Mouse (Mus musculus) thymus, adult 2 months (tissue): Measurements from ENCODE around the gene Grxcr1. TPM values are rescaled to one million over a fixed set of nuclear protein-coding genes. Genes with fewer than 3 reads are reported as not detected.

Experiments
- DNase-seq: peaks from one replicate; pipeline ENCODE4 v3.0.0; 2021
- H3K27ac ChIP-seq: fragments of 200-500 bp; 2 replicates; pipeline ENCODE4 v1.5.1; 2012; ENCODE audit warnings: low read length, control low read depth; ENCODE audit not compliant: control insufficient read depth, insufficient read depth
- H3K27me3 ChIP-seq: fragments of 200-500 bp; 2 replicates; pipeline ENCODE4 v1.6.1; 2012; ENCODE audit warnings: mild to moderate bottlenecking, low read length, moderate library complexity, mixed read lengths; ENCODE audit not compliant: control insufficient read depth, insufficient read depth
- H3K36me3 ChIP-seq: fragments of 200-500 bp; 2 replicates; pipeline ENCODE4 v1.6.1; 2012; ENCODE audit warnings: mild to moderate bottlenecking, low read length, moderate library complexity; ENCODE audit not compliant: control insufficient read depth, insufficient read depth
- H3K4me1 ChIP-seq: fragments of 200-500 bp; replicated peaks from 2 replicates; pipeline ENCODE4 v1.6.1; 2012; ENCODE audit warnings: low read length; ENCODE audit not compliant: control insufficient read depth, insufficient read depth
- H3K4me3 ChIP-seq: fragments of 200-500 bp; 2 replicates; pipeline ENCODE4 v1.5.1; 2012; ENCODE audit warnings: mild to moderate bottlenecking, low read length, control low read depth, moderate library complexity; ENCODE audit not compliant: control insufficient read depth, insufficient read depth
- CTCF ChIP-seq: fragments of 200-500 bp; IDR thresholded peaks from 2 replicates; pipeline ENCODE4 v1.5.1; 2012; ENCODE audit warnings: mild to moderate bottlenecking, control low read depth, low read length, moderate library complexity, borderline replicate concordance; ENCODE audit not compliant: control insufficient read depth, poor library complexity, insufficient read depth; ENCODE audit errors: extremely low read depth
- POLR2A ChIP-seq: fragments of 200-500 bp; IDR thresholded peaks from 2 replicates; pipeline ENCODE4 v1.6.1; 2012; ENCODE audit warnings: mild to moderate bottlenecking, low read length, control low read depth, moderate library complexity; ENCODE audit not compliant: control insufficient read depth, poor library complexity, insufficient read depth; ENCODE audit errors: extremely low read depth
- WGBS: fragments of 180-500 bp; shearing (Covaris S2); methylation state at CpG from one replicate; pipeline ENCODE4 v1.1.7; 2018; 5-methylcytosine and 5-hydroxymethylcytosine counted together
- polyA plus RNA-seq: library from polyadenylated mRNA; depleted of rRNA; stranded (reverse); fragments of >200 nt; gene quantifications from 2 replicates; pipeline ENCODE4 v1.2.3, GENCODE M21; 2012

Gene Grxcr1
- polyA plus RNA-seq, 1 experiment: not detected

DNA sequence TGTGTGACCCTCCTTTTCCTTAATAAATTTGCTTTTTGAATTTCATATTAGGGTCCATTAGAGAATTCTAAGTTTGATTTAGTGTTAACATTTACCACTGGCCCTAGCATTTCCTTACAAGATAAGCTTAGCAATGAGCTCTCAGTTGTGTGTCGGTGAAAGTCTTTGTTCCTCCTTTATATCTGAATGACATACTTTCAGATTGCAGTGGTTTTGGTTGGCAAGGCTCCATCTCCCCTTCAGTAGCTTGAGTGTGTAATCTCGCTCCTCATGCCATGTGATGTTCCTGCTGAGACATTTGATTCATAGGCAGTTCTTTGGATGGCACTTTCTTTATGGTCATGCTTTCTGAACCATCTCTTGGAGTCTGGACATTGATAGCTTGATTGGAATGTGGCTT lies 7.4 kb downstream of the Grxcr1 start:
- no peaks in the 10 kb centered on the region for H3K27me3 ChIP-seq
- no peak overlapping the region for H3K4me3 ChIP-seq
- TF ChIP-seq POLR2A (no peak), CTCF (no peak)
- DNase-seq: no peak
- WGBS: 27% methylated on average over 2 of the region's 2 CpGs
- H3K27ac ChIP-seq: no peak overlapping the region
- H3K36me3 ChIP-seq: no peaks in the 10 kb centered on the region
- no peaks in the 10 kb centered on the region for H3K4me1 ChIP-seq

DNA sequence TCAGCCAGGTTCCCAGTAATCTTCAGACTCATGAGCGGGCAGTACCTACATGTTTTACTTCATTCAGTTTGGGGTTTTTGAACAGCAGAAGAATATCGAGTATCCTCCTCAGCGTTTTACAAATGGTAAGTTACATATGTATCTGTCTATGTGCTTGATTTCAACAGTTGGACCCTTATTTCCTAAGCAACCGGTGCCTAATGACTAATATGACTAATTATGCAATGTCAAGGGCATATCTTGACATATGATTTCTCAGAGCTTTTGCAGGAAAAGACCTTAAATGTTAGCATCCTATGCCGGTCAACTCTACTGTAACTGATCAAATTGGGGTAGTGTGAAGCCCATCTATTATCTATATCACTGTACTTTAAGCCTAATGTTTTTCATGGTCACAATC lies 11.7 kb downstream of the Grxcr1 start:
- no peak overlapping the region for H3K4me3 ChIP-seq
- H3K27me3 ChIP-seq: no peaks in the 10 kb centered on the region
- WGBS: 94% methylated on average over 5 of the region's 5 CpGs
- no peaks in the 10 kb centered on the region for H3K36me3 ChIP-seq
- no peaks in the 10 kb centered on the region for H3K4me1 ChIP-seq
- DNase-seq: no peak
- no peak for TF ChIP-seq POLR2A
- no peak for TF ChIP-seq CTCF
- no peak overlapping the region for H3K27ac ChIP-seq

DNA sequence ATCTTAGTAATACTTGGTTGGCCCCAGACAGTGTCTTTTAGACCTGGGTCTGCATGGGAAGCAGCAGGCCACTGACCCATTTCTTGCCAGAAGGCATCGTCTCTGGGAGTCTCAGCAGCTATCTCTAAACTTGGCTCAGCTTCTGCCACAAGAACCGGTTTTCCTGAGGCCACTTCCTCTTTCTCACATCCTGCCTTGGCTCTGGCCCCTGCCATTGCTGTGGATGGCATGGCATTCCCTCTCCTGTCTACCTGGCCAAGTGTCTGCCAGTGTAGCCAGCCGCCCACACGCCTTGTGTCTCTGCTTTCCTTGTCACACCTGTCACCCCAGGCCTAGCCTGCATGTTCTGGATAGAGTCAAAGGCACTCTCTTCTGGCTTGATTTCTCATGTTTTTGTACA lies 17.1 kb downstream of the Grxcr1 start:
- Histone ChIP-seq H3K27ac (no peak overlapping the region), H3K4me1 (no peaks in the 10 kb centered on the region; the same call in 1 of the 2 replicates), H3K27me3 (no peaks in the 10 kb centered on the region), H3K36me3 (no peaks in the 10 kb centered on the region), H3K4me3 (no peak overlapping the region)
- 39% methylated on average over 4 of the region's 4 CpGs for WGBS
- DNase-seq: no peak
- TF ChIP-seq CTCF (no peak), POLR2A (no peak)

DNA sequence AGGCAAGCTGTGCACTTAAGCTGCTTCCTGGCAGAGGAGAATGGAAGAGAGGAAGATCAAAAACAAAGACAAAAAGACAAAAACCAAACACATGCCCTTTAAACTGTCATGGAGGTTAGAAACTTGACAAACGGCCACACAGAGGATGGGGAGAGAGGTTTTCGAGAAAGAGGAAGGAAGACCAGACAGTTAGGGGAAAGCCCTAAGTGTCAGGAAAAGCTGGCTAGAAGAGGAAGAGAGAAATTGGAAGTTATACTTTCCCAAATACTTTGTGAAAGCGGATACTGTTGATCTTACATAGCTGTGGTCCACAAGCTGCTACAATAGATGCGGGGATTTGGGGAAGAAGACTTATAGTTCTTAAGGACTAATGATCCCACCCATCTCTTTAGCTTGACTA lies 17.9 kb downstream of the Grxcr1 start:
- no peak overlapping the region for H3K27ac ChIP-seq

DNA sequence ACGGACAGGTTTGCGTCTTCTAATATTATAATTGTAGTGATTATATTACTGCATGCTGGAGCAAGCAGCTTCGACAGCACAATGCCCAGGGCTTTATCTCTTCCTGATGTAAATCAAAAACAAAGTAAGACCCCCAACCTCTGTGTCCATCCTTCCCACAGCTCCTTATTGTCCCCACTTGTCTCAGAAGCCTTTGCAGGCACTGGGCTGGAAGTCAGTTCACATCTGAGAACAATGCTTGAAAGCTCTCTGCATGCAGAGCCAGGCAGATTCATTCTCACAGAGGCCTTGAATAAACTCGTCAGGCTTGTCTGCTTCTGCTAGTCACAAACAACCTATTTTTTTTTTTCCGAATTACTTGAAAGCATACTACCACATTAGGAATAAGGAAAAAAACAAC lies 19.5 kb downstream of the Grxcr1 start:
- 94% methylated on average over 5 of the region's 5 CpGs for WGBS
- TF ChIP-seq CTCF: no peak
- no peak for TF ChIP-seq POLR2A
- H3K27me3 ChIP-seq: no peaks in the 10 kb centered on the region

More for the DNA sequence above, 17.9 kb downstream of the Grxcr1 start:
- TF ChIP-seq POLR2A: no peak
- no peak for TF ChIP-seq CTCF
- DNase-seq: no peak
- H3K36me3 ChIP-seq: no peaks in the 10 kb centered on the region
- 21% methylated on average over 4 of the region's 4 CpGs for WGBS
- no peaks in the 10 kb centered on the region; the same call in 1 of the 2 replicates for H3K4me1 ChIP-seq
- H3K27me3 ChIP-seq: no peaks in the 10 kb centered on the region
- no peak overlapping the region for H3K4me3 ChIP-seq

DNA sequence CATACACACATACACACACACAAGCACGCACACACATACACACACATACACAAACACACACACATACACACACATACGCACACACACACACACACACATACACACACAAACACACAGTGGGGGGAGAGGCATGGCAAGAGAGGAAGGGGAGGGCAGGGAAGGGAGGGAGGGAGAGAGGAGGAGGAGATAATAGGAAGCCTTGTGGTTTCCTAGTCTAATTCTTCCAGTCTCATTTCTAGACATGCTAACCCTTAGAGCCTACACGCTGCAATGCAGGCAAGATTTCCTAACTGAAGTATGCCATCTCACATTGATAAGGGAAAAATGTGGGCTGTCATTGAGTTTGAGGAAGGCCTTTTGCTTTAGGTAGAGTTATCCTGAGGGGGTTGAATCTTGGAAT lies 25.9 kb downstream of the Grxcr1 start:
- TF ChIP-seq CTCF: no peak
- no peak for TF ChIP-seq POLR2A
- DNase-seq: no peak
- Histone ChIP-seq H3K36me3 (no peaks in the 10 kb centered on the region), H3K27me3 (no peaks in the 10 kb centered on the region), H3K4me3 (no peak overlapping the region), H3K27ac (no peak overlapping the region), H3K4me1 (no peaks in the 10 kb centered on the region)
- WGBS: 69% methylated on average over 3 of the region's 3 CpGs

More for the DNA sequence above, 19.5 kb downstream of the Grxcr1 start:
- DNase-seq: no peak
- H3K27ac ChIP-seq: no peak overlapping the region
- no peaks in the 10 kb centered on the region for H3K36me3 ChIP-seq
- H3K4me1 ChIP-seq: no peaks in the 10 kb centered on the region; the same call in 1 of the 2 replicates
- H3K4me3 ChIP-seq: no peak overlapping the region

DNA sequence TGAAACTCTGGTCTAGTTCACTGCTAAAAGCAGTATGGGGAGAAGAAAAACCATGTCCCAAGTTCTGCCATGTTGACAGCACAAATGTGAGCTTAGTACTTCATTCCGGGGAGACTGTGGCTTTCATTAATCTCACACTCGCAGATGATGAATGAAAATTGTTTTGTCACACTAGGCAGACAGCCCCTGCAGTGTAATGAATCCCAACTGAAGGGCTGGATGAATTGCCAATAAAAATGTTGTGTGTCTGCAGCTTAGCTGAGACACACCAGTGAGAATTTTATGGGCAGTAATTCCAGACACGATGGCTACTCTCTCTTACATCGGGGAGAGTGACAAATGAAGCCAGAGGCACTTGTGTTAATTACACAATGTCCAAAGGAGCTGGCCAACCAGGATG lies 37.1 kb downstream of the Grxcr1 start:
- Histone ChIP-seq H3K27ac (no peak overlapping the region), H3K4me1 (no peaks in the 10 kb centered on the region), H3K36me3 (no peaks in the 10 kb centered on the region), H3K4me3 (no peak overlapping the region), H3K27me3 (no peaks in the 10 kb centered on the region)
- no peak for DNase-seq
- TF ChIP-seq CTCF: no peak
- no peak for TF ChIP-seq POLR2A
- WGBS: 88% methylated on average over 4 of the region's 4 CpGs
